Mouse (Mus musculus) liver, embryonic 14.5 days (tissue): ENCODE measurements around the gene Cux1. TPM values are rescaled to one million over a fixed set of nuclear protein-coding genes. Genes with fewer than 3 reads are reported as not detected.

Experiments
- ATAC-seq: fragments of 200-750 bp; cut with Nextera tagmentation; 2 replicates; pipeline ENCODE4 v1.8.0; 2017; ENCODE audit warnings: moderate number of reproducible peaks, mild to moderate bottlenecking, moderate library complexity; ENCODE audit not compliant: insufficient read depth
- DNase-seq, 3 experiments: peaks; one replicate each; pipeline ENCODE4 v3.0.0-alpha.2; 2012 to 2013; ENCODE audit warnings: low read depth in 3 of 3, low spot score in 3 of 3
- H3K27ac ChIP-seq: fragments of 300-500 bp; sonication (generic); 2 replicates; pipeline ENCODE4 v1.5.1; 2014; ENCODE audit warnings: moderate library complexity, mild to moderate bottlenecking, control low read depth, inconsistent platforms
- H3K27me3 ChIP-seq: fragments of 300-500 bp; sonication (generic); 2 replicates; pipeline ENCODE4 v1.6.1; 2014; ENCODE audit warnings: mild to moderate bottlenecking, low read length, moderate library complexity; ENCODE audit not compliant: control insufficient read depth, insufficient read depth
- H3K36me3 ChIP-seq: fragments of 300-500 bp; sonication (generic); replicated peaks from 2 replicates; pipeline ENCODE4 v1.6.1; 2014; ENCODE audit warnings: low read depth; ENCODE audit not compliant: control insufficient read depth, insufficient read depth
- H3K4me1 ChIP-seq, 2 experiments: fragments of 200-500 bp in 1 of 2; fragments of 300-500 bp in 1 of 2; sonication (generic) in 1 of 2; replicated peaks; 2 replicates each; pipeline ENCODE4 v1.6.1; 2012 to 2014; ENCODE audit warnings: antibody characterized with exemption in 1 of 2, inconsistent platforms in 1 of 2, low read length in 1 of 2; ENCODE audit not compliant: control insufficient read depth in 2 of 2, insufficient read depth in 2 of 2
- H3K4me2 ChIP-seq: fragments of 300-500 bp; sonication (generic); 2 replicates; pipeline ENCODE4 v1.6.1; 2014; ENCODE audit warnings: low read depth, mild to moderate bottlenecking, control low read depth, moderate library complexity
- H3K4me3 ChIP-seq, 2 experiments: fragments of 200-500 bp in 1 of 2; fragments of 300-500 bp in 1 of 2; sonication (generic) in 1 of 2; 2 replicates each; pipeline ENCODE4 v1.5.1; 2012 to 2014; ENCODE audit warnings: low read depth in 2 of 2, low read length in 2 of 2, mild to moderate bottlenecking in 2 of 2, control low read depth in 1 of 2, inconsistent platforms in 1 of 2, moderate library complexity in 1 of 2; ENCODE audit not compliant: insufficient read depth in 1 of 2
- H3K9ac ChIP-seq: fragments of 300-500 bp; sonication (generic); replicated peaks from 2 replicates; pipeline ENCODE4 v1.6.1; 2014; ENCODE audit warnings: mild to moderate bottlenecking, control low read depth, moderate library complexity
- H3K9me3 ChIP-seq: fragments of 300-500 bp; sonication (generic); 2 replicates; pipeline ENCODE4 v1.6.1; 2016; ENCODE audit warnings: low read length, mixed read lengths; ENCODE audit not compliant: control insufficient read depth
- CTCF ChIP-seq: IDR thresholded peaks from 2 replicates; pipeline ENCODE4 v1.5.1; 2016; ENCODE audit warnings: antibody characterized with exemption, low read depth, control low read depth
- EP300 ChIP-seq: IDR thresholded peaks from 2 replicates; pipeline ENCODE4 v1.6.1; 2016; ENCODE audit warnings: antibody characterized with exemption, low read depth
- WGBS: fragments of 180-500 bp; shearing (Covaris S2); extraction: QIAGEN DNeasy Blood & Tissue Kit; methylation state at CpG from one replicate; pipeline ENCODE4 v1.1.7; 2014; ENCODE audit not compliant: insufficient replicate concordance; 5-methylcytosine and 5-hydroxymethylcytosine counted together
- polyA plus RNA-seq, 2 experiments: library from polyadenylated mRNA; depleted of rRNA in 1 of 2; stranded (reverse) in 1 of 2; unstranded in 1 of 2; fragments of >200 nt; fragmentation: Nextera tagmentation in 1 of 2; extraction: Ambion mirVana in 1 of 2; gene quantifications; 2 replicates each; pipeline versions ENCODE4 v1.2.1 to v1.2.3; 2012 to 2014

Gene Cux1
- polyA plus RNA-seq, 2 experiments = 9.0 to 12.4 TPM

- Histone ChIP-seq H3K27me3 (no peaks in the 10 kb centered on the region), H3K4me3 (no peak overlapping the region), H3K9me3 (no peaks in the 10 kb centered on the region), H3K4me1 (peaks cover 3 to 12% of the 10 kb centered on the region in 2 experiments; a peak in 2 of 4 replicates), H3K4me2 (no peak overlapping the region), H3K27ac (no peak overlapping the region), H3K36me3 (no peaks in the 10 kb centered on the region), H3K9ac (no peak overlapping the region)
- ATAC-seq (no peak), DNase-seq (no peak)
- TF ChIP-seq EP300 (no peak), CTCF (no peak)
- 80% methylated on average over 7 of the region's 7 CpGs for WGBS
These were observed 72.4 kb downstream of the Cux1 start for GRCm38 (mm10) chr5:136494927-136495326.

DNA sequence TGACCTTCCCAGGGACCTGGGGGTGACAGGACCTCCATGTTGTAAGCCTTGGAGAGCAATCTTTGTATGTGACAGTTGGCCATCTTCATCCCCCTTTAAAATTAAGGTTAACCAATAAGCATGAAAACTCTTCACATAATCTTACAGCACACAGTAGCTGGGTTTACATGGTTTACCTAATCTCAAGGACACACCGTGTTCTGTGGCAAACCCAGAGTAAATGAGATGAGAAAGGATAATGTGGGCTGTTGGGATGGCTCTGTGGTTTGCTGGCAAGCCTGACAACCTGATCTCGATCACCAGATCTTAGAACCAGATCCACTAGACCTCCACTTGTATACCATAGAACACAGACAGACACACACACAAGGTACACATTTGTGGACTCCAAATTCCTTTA lies 73.0 kb downstream of the Cux1 start:
- Histone ChIP-seq H3K9ac (no peak overlapping the region), H3K4me1 (peaks cover 3 to 9% of the 10 kb centered on the region in 2 experiments; a peak in 2 of 4 replicates), H3K36me3 (no peaks in the 10 kb centered on the region), H3K27ac (no peak overlapping the region), H3K27me3 (no peaks in the 10 kb centered on the region), H3K4me2 (no peak overlapping the region), H3K9me3 (no peaks in the 10 kb centered on the region), H3K4me3 (no peak overlapping the region)
- TF ChIP-seq CTCF = no peak
- TF ChIP-seq EP300 = no peak
- DNase-seq (no peak), ATAC-seq (peak; percentile 61; the same call in 1 of the 2 replicates)
- WGBS = 11% methylated on average over 2 of the region's 2 CpGs

DNA sequence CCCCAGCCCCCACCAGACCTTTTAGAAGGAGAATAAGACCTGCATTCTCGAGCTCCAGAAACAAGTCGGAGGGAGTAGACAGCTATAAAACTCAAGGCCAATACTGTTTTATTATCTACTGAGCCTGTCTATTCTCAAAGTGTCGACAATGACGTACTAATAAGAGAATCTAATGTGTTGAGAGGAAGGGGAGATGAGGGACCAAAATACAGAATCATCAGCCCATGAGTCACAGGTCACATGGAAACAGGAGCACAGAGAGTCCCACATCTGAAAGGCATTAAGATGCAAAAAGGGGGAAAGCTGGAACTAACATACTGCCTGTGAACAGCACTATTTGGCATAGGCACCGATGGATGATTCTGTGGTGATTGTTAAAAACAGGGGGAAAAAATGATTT lies 77.8 kb downstream of the Cux1 start:
- Histone ChIP-seq H3K27ac (no peak overlapping the region), H3K9ac (no peak overlapping the region), H3K4me2 (no peak overlapping the region), H3K36me3 (no peaks in the 10 kb centered on the region), H3K27me3 (no peaks in the 10 kb centered on the region), H3K4me3 (no peak overlapping the region), H3K4me1 (peaks cover 3 to 20% of the 10 kb centered on the region in 2 experiments; a peak in 2 of 4 replicates), H3K9me3 (no peaks in the 10 kb centered on the region)
- no peak for TF ChIP-seq CTCF
- no peak for TF ChIP-seq EP300
- DNase-seq = no peak
- 73% methylated on average over 5 of the region's 5 CpGs for WGBS
- no peak for ATAC-seq

DNA sequence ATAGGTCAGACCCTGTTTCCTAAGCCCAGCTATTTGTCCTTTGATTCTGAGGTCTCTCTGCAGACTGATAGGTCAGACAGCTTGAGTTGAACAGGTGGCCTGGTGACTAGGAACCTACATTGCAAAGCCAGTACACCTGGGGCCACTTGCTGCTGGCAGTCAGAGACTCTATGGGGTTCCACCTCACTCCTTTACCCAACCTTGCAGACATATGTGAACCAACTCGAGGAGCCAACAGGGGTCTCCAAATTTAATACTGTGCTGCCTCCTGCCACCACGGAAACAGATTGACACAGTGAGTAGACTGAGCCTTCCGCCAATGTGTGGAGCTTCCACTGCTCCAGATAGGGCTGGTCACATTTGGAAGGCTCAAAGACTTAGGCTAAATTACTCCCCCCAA lies 78.6 kb downstream of the Cux1 start:
- Histone ChIP-seq H3K4me1 (peaks cover 3 to 19% of the 10 kb centered on the region in 2 experiments; a peak in 2 of 4 replicates), H3K36me3 (no peaks in the 10 kb centered on the region), H3K4me3 (no peak overlapping the region), H3K27ac (no peak overlapping the region), H3K4me2 (no peak overlapping the region), H3K9ac (no peak overlapping the region), H3K9me3 (no peaks in the 10 kb centered on the region), H3K27me3 (no peaks in the 10 kb centered on the region)
- ATAC-seq (no peak), DNase-seq (no peak)
- TF ChIP-seq EP300 = no peak
- no peak for TF ChIP-seq CTCF
- WGBS = 48% methylated on average over 3 of the region's 3 CpGs

- no peak for ATAC-seq
- no peak for TF ChIP-seq CTCF
- DNase-seq = no peak
- no peak overlapping the region for H3K9ac ChIP-seq
- H3K36me3 ChIP-seq = no peaks in the 10 kb centered on the region
- no peak overlapping the region for H3K4me2 ChIP-seq
- peaks cover 3 to 16% of the 10 kb centered on the region in 2 experiments; a peak in 2 of 4 replicates for H3K4me1 ChIP-seq
- H3K27me3 ChIP-seq = no peaks in the 10 kb centered on the region
- no peaks in the 10 kb centered on the region for H3K9me3 ChIP-seq
- H3K27ac ChIP-seq = no peak overlapping the region
- 30% methylated on average over 1 of the region's 1 CpGs for WGBS
- no peak overlapping the region for H3K4me3 ChIP-seq
These were observed 79.1 kb downstream of the Cux1 start for GRCm38 (mm10) chr5:136488223-136488622.
